Mouse (Mus musculus) stomach, embryonic 16.5 days (tissue): ENCODE results near the gene Arfgef2. TPM values are rescaled to one million over a fixed set of nuclear protein-coding genes. Genes with fewer than 3 reads are reported as not detected.

ENCODE experiments used
- ATAC-seq: fragments of 200-750 bp; cut with Nextera tagmentation; 2 replicates; pipeline ENCODE4 v1.8.0; 2017; ENCODE audit warnings: moderate number of reproducible peaks, moderate TSS enrichment; ENCODE audit not compliant: insufficient read depth, low FRiP score
- H3K27ac ChIP-seq: fragments of 300-500 bp; sonication (generic); 2 replicates; pipeline ENCODE4 v1.5.1; 2014; ENCODE audit warnings: low read length
- H3K27me3 ChIP-seq: fragments of 300-500 bp; sonication (generic); 2 replicates; pipeline ENCODE4 v1.6.1; 2014; ENCODE audit warnings: low read length, control low read depth, mixed read lengths; ENCODE audit not compliant: control insufficient read depth, insufficient read depth
- H3K36me3 ChIP-seq: fragments of 300-500 bp; sonication (generic); 2 replicates; pipeline ENCODE4 v1.6.1; 2014; ENCODE audit warnings: low read length; ENCODE audit not compliant: control insufficient read depth, insufficient read depth
- H3K4me1 ChIP-seq: fragments of 300-500 bp; sonication (generic); 2 replicates; pipeline ENCODE4 v1.6.1; 2014; ENCODE audit warnings: low read length, control low read depth, mixed read lengths; ENCODE audit not compliant: control insufficient read depth, insufficient read depth
- H3K4me2 ChIP-seq: fragments of 300-500 bp; sonication (generic); 2 replicates; pipeline ENCODE4 v1.6.1; 2014; ENCODE audit warnings: low read depth, low read length, mixed read lengths
- H3K4me3 ChIP-seq: fragments of 300-500 bp; sonication (generic); replicated peaks from 2 replicates; pipeline ENCODE4 v1.5.1; 2014; ENCODE audit warnings: mild to moderate bottlenecking, low read length
- H3K9ac ChIP-seq: fragments of 300-500 bp; sonication (generic); 2 replicates; pipeline ENCODE4 v1.6.1; 2014; ENCODE audit warnings: low read length
- H3K9me3 ChIP-seq: fragments of 300-500 bp; sonication (generic); replicated peaks from 2 replicates; pipeline ENCODE4 v1.6.1; 2016; ENCODE audit warnings: low read length, control low read depth; ENCODE audit not compliant: control insufficient read depth
- WGBS: fragments of 180-500 bp; shearing (Covaris S2); extraction: QIAGEN DNeasy Blood & Tissue Kit; methylation state at CpG from one replicate; pipeline ENCODE4 v1.1.7; 2014; 5-methylcytosine and 5-hydroxymethylcytosine counted together
- polyA plus RNA-seq: library from polyadenylated mRNA; unstranded; fragments of >200 nt; fragmentation: Nextera tagmentation; extraction: Ambion mirVana; gene quantifications from 2 replicates; pipeline ENCODE4 v1.2.1, GENCODE M21; 2015

Arfgef2 gene
- polyA plus RNA-seq, 1 experiment from 2014 or later: 6.5 TPM

DNA sequence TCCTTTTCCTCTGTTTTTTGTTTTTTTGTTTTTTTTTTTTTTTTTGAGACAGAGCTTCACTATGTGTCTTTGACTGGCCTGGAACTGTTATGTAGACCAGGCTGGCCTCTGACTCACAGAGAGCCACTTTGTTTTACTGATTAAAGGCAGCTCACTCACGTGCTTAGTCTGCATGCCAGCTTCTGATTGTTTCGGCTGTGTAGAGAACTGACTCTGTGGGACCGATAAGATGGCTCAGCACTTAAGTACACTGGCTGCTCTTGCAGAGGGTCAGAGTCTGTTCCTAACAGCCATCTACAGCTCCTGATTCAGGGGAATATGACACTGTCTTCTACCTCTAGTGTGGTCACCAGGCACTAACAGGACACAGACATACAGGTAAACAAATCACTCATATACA lies 57.1 kb downstream of the Arfgef2 start:
- Histone ChIP-seq H3K36me3 (peaks cover 12% of the 10 kb centered on the region), H3K27me3 (no peaks in the 10 kb centered on the region), H3K9ac (no peak overlapping the region), H3K27ac (no peak overlapping the region), H3K4me1 (no peaks in the 10 kb centered on the region), H3K4me2 (no peak overlapping the region), H3K9me3 (no peaks in the 10 kb centered on the region), H3K4me3 (no peak overlapping the region)
- WGBS: 78% methylated on average over 3 of the region's 3 CpGs
- ATAC-seq: no peak

DNA sequence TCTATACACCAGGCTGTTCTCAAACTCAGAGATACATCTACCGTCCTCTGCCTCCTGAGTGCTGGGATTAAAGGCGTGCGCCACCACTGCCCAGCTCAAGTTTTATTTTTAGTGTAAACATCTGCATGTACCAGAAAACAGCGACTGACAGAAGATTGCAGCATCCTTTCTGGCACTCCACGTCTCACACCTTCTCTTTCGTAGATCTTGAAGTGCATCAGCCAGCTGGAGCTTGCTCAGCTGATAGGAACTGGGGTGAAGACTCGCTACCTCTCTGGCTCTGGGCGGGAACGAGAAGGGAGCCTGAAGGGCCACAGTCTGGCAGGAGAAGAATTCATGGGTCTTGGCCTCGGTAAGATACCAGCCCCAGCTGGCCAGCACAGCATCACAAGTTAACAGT lies 60.1 kb downstream of the Arfgef2 start:
- no peaks in the 10 kb centered on the region for H3K9me3 ChIP-seq
- H3K27me3 ChIP-seq: no peaks in the 10 kb centered on the region
- no peak for ATAC-seq
- no peak overlapping the region for H3K4me3 ChIP-seq
- H3K9ac ChIP-seq: no peak overlapping the region
- 81% methylated on average over 10 of the region's 10 CpGs for WGBS
- H3K4me2 ChIP-seq: no peak overlapping the region
- peaks cover 20% of the 10 kb centered on the region for H3K36me3 ChIP-seq
- no peaks in the 10 kb centered on the region for H3K4me1 ChIP-seq
- no peak overlapping the region for H3K27ac ChIP-seq

DNA sequence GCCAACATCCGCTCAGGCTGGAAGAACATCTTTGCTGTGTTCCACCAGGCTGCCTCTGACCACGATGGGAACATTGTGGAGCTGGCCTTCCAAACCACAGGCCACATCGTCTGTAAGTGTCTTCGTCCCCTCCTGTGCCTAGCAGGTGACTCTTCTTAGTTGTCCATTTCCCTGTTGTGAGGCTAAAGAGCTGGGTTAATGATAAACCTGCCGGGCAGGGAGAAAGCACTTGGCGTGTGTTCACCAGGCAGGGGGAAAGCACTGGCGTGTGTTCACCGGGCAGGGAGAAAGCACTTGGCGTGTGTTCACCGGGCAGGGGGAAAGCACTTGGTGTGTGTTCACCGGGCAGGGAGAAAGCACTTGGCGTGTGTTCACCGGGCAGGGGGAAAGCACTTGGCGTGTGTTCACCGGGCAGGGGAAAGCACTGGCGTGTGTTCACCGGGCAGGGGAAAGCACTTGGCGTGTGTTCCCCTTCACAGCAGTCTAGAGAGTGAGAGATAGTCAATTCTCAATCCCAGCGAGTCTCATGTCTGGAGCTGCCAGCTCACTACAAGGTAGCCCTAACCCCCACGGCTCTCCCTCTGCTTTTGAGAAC lies 65.0 kb downstream of the Arfgef2 start:
- ATAC-seq: no peak
- no peak overlapping the region for H3K4me2 ChIP-seq
- H3K4me1 ChIP-seq: no peaks in the 10 kb centered on the region
- H3K9me3 ChIP-seq: no peaks in the 10 kb centered on the region
- peaks cover 13% of the 10 kb centered on the region; the same call in 1 of the 2 replicates for H3K36me3 ChIP-seq
- H3K4me3 ChIP-seq: no peak overlapping the region
- no peak overlapping the region for H3K27ac ChIP-seq
- H3K27me3 ChIP-seq: no peaks in the 10 kb centered on the region
- 74% methylated on average over 20 of the region's 20 CpGs for WGBS
- H3K9ac ChIP-seq: no peak overlapping the region

DNA sequence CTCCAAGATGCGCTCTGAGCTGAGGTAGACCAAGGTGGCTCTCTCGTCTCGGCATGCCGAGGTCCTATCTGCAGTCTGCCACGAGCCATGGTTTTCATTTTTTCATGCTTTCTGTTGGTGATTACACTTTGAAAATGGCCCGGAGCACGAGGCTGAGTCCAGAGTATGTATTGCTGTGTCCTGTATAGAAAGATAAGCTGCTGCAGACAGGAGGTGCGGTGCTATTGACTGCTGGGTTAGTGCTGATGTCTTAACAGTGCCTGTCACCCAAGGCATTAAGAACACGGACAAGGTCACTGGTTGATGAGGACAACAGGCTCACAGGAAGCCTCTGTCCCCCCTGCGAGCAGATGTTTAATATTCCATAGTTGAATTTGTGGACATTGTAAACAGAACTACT lies 65.5 kb downstream of the Arfgef2 start:
- Histone ChIP-seq H3K27ac (no peak overlapping the region), H3K4me1 (no peaks in the 10 kb centered on the region), H3K4me2 (no peak overlapping the region), H3K9me3 (no peaks in the 10 kb centered on the region), H3K9ac (no peak overlapping the region), H3K27me3 (no peaks in the 10 kb centered on the region), H3K36me3 (peaks cover 13% of the 10 kb centered on the region; the same call in 1 of the 2 replicates), H3K4me3 (no peak overlapping the region)
- 71% methylated on average over 10 of the region's 10 CpGs for WGBS
- no peak for ATAC-seq

DNA sequence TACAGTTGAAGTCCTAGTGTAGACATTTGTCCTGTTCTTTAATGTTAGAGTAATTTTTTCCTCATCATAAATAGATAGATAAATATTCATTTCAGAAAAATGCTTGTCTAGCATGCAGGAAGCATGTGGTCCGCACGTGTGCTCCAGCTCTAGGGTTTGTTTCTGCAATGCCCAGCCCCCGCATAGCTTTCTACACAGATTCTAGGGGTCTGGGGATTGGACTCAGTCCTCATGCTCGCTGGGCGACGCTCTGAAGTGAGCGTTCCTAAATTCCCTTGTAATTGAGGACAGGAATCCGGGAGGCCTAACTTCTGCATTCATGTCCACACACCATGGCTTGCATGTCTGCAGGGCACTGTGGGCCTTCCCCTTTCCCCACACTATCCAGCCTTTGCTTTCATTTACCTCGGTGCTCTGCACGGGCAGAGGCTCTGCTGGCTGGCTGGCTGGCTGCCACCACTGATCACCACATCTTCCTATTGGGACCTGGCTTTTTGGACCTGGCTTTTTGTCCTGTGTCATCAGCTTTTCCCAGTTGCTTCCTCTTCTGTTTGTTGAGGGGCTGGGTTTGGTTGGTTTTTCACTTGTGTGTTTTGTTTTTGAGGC lies 69.4 kb downstream of the Arfgef2 start:
- no peak for ATAC-seq
- WGBS: 79% methylated on average over 10 of the region's 10 CpGs
- no peak overlapping the region for H3K4me2 ChIP-seq
- H3K4me3 ChIP-seq: no peak overlapping the region
- no peaks in the 10 kb centered on the region for H3K9me3 ChIP-seq
- 0 out of 2 replicates have a peak, but pooled peaks cover 2% of the 10 kb centered on the region for H3K36me3 ChIP-seq
- no peak overlapping the region for H3K27ac ChIP-seq
- H3K9ac ChIP-seq: no peak overlapping the region
- no peaks in the 10 kb centered on the region for H3K4me1 ChIP-seq
- no peaks in the 10 kb centered on the region for H3K27me3 ChIP-seq

DNA sequence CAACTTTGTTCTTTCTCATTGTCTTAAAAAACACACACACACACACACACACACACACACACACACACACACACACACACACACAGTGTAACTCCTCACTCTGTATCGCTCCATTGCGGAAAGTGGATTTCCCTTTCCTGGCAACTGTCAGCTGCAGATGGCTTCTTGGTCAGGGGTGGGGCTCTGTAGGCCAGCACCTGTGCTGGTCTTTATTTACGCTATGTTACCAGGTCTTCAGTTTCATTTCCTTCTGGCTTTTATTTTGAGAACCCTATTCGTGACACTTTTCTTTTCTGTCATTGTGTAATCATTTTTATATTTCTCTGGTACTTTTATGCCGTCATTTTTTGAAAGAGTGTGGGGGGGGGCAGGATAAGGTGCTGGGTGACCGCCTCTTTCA lies 70.2 kb downstream of the Arfgef2 start:
- no peaks in the 10 kb centered on the region for H3K4me1 ChIP-seq
- no peaks in the 10 kb centered on the region for H3K27me3 ChIP-seq
- H3K4me3 ChIP-seq: no peak overlapping the region
- 85% methylated on average over 6 of the region's 6 CpGs for WGBS
- ATAC-seq: no peak
- no peak overlapping the region for H3K4me2 ChIP-seq
- no peak overlapping the region for H3K9ac ChIP-seq
- H3K27ac ChIP-seq: no peak overlapping the region
- 0 out of 2 replicates have a peak, but pooled peaks cover 2% of the 10 kb centered on the region for H3K36me3 ChIP-seq
- no peaks in the 10 kb centered on the region for H3K9me3 ChIP-seq

DNA sequence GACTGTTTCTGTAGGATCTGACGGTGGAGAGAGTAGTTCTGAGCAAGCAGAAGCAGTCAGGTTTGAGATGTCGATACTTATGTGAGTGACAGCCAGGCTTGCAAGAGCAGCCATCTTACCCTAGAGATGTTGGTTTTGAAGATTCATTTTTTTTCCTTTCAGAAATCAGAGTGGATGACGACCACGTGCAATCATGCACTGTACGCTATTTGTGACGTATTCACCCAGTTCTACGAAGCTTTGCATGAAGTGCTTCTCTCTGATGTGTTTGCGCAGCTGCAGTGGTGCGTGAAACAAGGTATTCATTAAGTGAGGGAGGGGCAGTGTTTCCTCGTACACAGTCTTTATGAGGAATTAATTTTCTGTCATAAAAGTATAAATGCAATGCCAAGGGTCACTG lies 70.9 kb downstream of the Arfgef2 start:
- no peaks in the 10 kb centered on the region for H3K27me3 ChIP-seq
- H3K36me3 ChIP-seq: 0 out of 2 replicates have a peak, but pooled peaks cover 2% of the 10 kb centered on the region
- H3K4me1 ChIP-seq: no peaks in the 10 kb centered on the region
- no peak overlapping the region for H3K9ac ChIP-seq
- no peaks in the 10 kb centered on the region for H3K9me3 ChIP-seq
- WGBS: 82% methylated on average over 10 of the region's 10 CpGs
- H3K27ac ChIP-seq: no peak overlapping the region
- no peak overlapping the region for H3K4me3 ChIP-seq
- no peak overlapping the region for H3K4me2 ChIP-seq
- no peak for ATAC-seq

DNA sequence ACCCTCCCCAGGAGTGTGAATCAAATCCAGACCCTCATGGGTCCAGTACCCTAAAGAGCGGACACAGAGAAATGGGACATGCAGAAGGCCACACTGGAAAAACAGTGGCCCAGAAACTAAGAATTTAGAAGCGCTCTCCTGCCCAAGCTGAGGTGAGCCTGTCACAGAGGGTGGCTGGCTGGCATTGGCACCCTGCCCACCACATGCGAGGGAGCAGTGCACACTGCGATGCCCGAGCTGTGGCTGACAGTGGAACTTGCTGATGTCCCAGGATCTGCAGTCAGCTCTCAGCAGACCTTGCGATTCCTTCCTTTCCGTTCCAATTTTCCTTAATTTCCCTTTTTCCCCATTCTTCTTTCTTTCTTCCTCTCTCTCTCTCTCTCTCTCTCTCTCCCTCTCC lies 79.7 kb downstream of the Arfgef2 start:
- H3K27me3 ChIP-seq: no peaks in the 10 kb centered on the region
- 87% methylated on average over 7 of the region's 7 CpGs for WGBS
- no peak overlapping the region for H3K4me3 ChIP-seq
- H3K36me3 ChIP-seq: peaks cover 4% of the 10 kb centered on the region
- H3K9me3 ChIP-seq: no peaks in the 10 kb centered on the region
- ATAC-seq: no peak
- no peak overlapping the region for H3K4me2 ChIP-seq
- H3K9ac ChIP-seq: no peak overlapping the region
- H3K27ac ChIP-seq: no peak overlapping the region
- H3K4me1 ChIP-seq: no peaks in the 10 kb centered on the region

DNA sequence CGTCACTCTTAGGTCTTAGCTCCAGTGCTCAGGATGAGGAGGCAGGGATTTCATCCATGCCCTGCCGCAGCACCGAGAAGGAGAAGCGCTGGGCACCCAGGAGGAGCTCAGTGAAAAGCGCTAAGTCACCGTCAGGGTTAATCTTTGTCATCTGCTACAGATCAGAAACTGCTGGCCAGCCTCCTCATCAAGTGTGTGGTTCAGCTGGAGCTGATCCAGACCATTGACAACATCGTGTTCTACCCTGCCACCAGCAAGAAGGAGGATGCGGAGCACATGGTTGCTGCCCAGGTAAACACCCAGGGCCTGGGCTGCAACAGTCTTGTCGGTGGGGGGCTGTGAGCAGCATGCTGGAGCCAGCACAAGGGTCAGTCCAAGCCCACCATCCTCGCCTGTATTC lies 80.2 kb downstream of the Arfgef2 start:
- H3K9ac ChIP-seq: no peak overlapping the region
- WGBS: 75% methylated on average over 10 of the region's 10 CpGs
- no peaks in the 10 kb centered on the region for H3K9me3 ChIP-seq
- H3K36me3 ChIP-seq: peaks cover 8% of the 10 kb centered on the region
- ATAC-seq: no peak
- no peak overlapping the region for H3K4me3 ChIP-seq
- no peak overlapping the region for H3K4me2 ChIP-seq
- H3K27me3 ChIP-seq: no peaks in the 10 kb centered on the region
- no peak overlapping the region for H3K27ac ChIP-seq
- no peaks in the 10 kb centered on the region for H3K4me1 ChIP-seq
